Mouse (Mus musculus): ENCODE measurements at regions not wholly inside any gene's neighbourhood (a gene's known extent, or its start where the extent isn't known, plus 50 kb on each side); places are given as distances from the start of the nearest gene placed in this dataset.

GRCm38 (mm10) chr5:126547841-126548240 lies 693.8 kb upstream of the Tmem132c start:
- intact Hi-C loops (cut with DNase I), result no loop called here

GRCm38 (mm10) chr5:126551676-126552075 lies 689.9 kb upstream of the Tmem132c start:
- DNase-seq, result no peak
- intact Hi-C loops (cut with DNase I), result no loop called here

More at GRCm38 (mm10) chr5:126547841-126548240, 693.8 kb upstream of the Tmem132c start:
- no peak for DNase-seq

GRCm38 (mm10) chr5:126559011-126559410 lies 682.6 kb upstream of the Tmem132c start:
- DNase-seq, result no peak
- intact Hi-C loops (cut with DNase I), result no loop called here

- intact Hi-C loops (cut with DNase I), result no loop called here
- DNase-seq, result no peak
These were observed 675.8 kb upstream of the Tmem132c start for GRCm38 (mm10) chr5:126565817-126566216.

GRCm38 (mm10) chr5:126566226-126566625 lies 675.4 kb upstream of the Tmem132c start:
- intact Hi-C loops (cut with DNase I), result no loop called here
- no peak for DNase-seq

GRCm38 (mm10) chr5:126573766-126574165 lies 667.8 kb upstream of the Tmem132c start:
- intact Hi-C loops (cut with DNase I), result no loop called here
- DNase-seq, result no peak

GRCm38 (mm10) chr5:126597786-126598330 lies 643.8 kb upstream of the Tmem132c start:
- intact Hi-C loops (cut with DNase I), result no loop called here
- peak; percentile 8 for DNase-seq

- intact Hi-C loops (cut with DNase I), result no loop called here
- DNase-seq, result no peak
These were observed 642.0 kb upstream of the Tmem132c start for GRCm38 (mm10) chr5:126599561-126599960.

- intact Hi-C loops (cut with DNase I), result no loop called here
These were observed 634.9 kb upstream of the Tmem132c start for GRCm38 (mm10) chr5:126606756-126607155.

GRCm38 (mm10) chr5:126612571-126612970 lies 629.0 kb upstream of the Tmem132c start:
- intact Hi-C loops (cut with DNase I), result no loop called here
- no peak for DNase-seq

More at GRCm38 (mm10) chr5:126606756-126607155, 634.9 kb upstream of the Tmem132c start:
- no peak for DNase-seq

GRCm38 (mm10) chr5:126622551-126622950 lies 619.1 kb upstream of the Tmem132c start:
- intact Hi-C loops (cut with DNase I), result loop anchor here (10.0 kb wide), 1 partner anchor 112 kb away; no protein-coding TSS in a partner anchor
- no peak for DNase-seq

- intact Hi-C loops (cut with DNase I), result loop anchor here (10.0 kb wide), 1 partner anchor 112 kb away; no protein-coding TSS in a partner anchor
These were observed 618.4 kb upstream of the Tmem132c start for GRCm38 (mm10) chr5:126623205-126623604.

GRCm38 (mm10) chr5:126629826-126630225 lies 611.8 kb upstream of the Tmem132c start:
- DNase-seq, result no peak
- intact Hi-C loops (cut with DNase I), result loop anchor here (10.0 kb wide), 1 partner anchor 105 kb away; no protein-coding TSS in a partner anchor

More at GRCm38 (mm10) chr5:126623205-126623604, 618.4 kb upstream of the Tmem132c start:
- DNase-seq, result peak; percentile 74

- DNase-seq, result no peak
- intact Hi-C loops (cut with DNase I), result no loop called here
These were observed 591.2 kb upstream of the Tmem132c start for GRCm38 (mm10) chr5:126650415-126650814.

- intact Hi-C loops (cut with DNase I), result no loop called here
- peak; percentile 14 for DNase-seq
These were observed 590.2 kb upstream of the Tmem132c start for GRCm38 (mm10) chr5:126651367-126651766.

GRCm38 (mm10) chr5:126662648-126663047 lies 579.0 kb upstream of the Tmem132c start:
- intact Hi-C loops (cut with DNase I), result no loop called here
- no peak for DNase-seq

- intact Hi-C loops (cut with DNase I), result no loop called here
These were observed 570.5 kb upstream of the Tmem132c start for GRCm38 (mm10) chr5:126671156-126671555.

GRCm38 (mm10) chr5:126680262-126680661 lies 561.3 kb upstream of the Tmem132c start:
- intact Hi-C loops (cut with DNase I), result no loop called here
- no peak for DNase-seq

More at GRCm38 (mm10) chr5:126671156-126671555, 570.5 kb upstream of the Tmem132c start:
- peak; percentile 28 for DNase-seq

- intact Hi-C loops (cut with DNase I), result no loop called here
- peak; percentile 41 for DNase-seq
These were observed 542.3 kb upstream of the Tmem132c start for GRCm38 (mm10) chr5:126699314-126699713.

- DNase-seq, result no peak
- intact Hi-C loops (cut with DNase I), result no loop called here
These were observed 537.9 kb upstream of the Tmem132c start for GRCm38 (mm10) chr5:126703516-126704282.

- no peak for DNase-seq
- intact Hi-C loops (cut with DNase I), result no loop called here
These were observed 535.7 kb upstream of the Tmem132c start for GRCm38 (mm10) chr5:126705871-126706270.

GRCm38 (mm10) chr5:126706701-126707100 lies 534.9 kb upstream of the Tmem132c start:
- intact Hi-C loops (cut with DNase I), result no loop called here
- no peak for DNase-seq
